Mouse (Mus musculus) lung, postnatal 0 days (tissue): ENCODE measurements around the gene Trim2.

Source experiments
- CTCF ChIP-seq: IDR thresholded peaks from 2 replicates; pipeline ENCODE4 v1.5.1; 2016; ENCODE audit warnings: antibody characterized with exemption, mild to moderate bottlenecking
- EP300 ChIP-seq: IDR thresholded peaks from 2 replicates; pipeline ENCODE4 v1.6.1; 2016; ENCODE audit warnings: antibody characterized with exemption, mild to moderate bottlenecking, control low read depth

DNA sequence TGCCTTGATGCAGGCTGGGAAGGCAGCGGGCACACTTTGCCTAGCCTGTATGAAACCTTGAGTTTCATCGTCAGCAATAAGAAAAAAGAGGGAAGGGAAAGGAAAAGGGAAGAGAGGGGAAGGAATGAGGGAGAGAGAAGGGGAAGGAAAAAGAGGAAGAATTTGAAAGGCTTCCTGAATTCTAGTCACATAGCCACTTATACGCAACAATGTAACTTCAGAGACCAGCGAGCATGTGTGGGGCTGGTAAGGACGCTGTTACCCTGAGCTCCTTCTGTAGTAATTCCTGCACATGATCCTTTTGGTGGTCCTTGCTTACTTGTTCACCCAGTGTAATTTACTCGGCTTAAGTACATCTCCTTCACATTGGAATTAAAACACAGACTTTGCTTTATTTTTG is 137.7 kb downstream of the Trim2 start:
- TF ChIP-seq EP300 (no peak), CTCF (no peak)
